Mouse (Mus musculus) liver, postnatal 0 days (tissue): ENCODE data around the gene Olfr318.

Experiments
- CTCF ChIP-seq: sonication (generic); IDR thresholded peaks from 2 replicates; pipeline ENCODE4 v1.5.1; 2016; ENCODE audit warnings: antibody characterized with exemption, low read depth
- EP300 ChIP-seq: IDR thresholded peaks from 2 replicates; pipeline ENCODE4 v1.6.1; 2016; ENCODE audit warnings: antibody characterized with exemption, low read depth, mild to moderate bottlenecking

DNA sequence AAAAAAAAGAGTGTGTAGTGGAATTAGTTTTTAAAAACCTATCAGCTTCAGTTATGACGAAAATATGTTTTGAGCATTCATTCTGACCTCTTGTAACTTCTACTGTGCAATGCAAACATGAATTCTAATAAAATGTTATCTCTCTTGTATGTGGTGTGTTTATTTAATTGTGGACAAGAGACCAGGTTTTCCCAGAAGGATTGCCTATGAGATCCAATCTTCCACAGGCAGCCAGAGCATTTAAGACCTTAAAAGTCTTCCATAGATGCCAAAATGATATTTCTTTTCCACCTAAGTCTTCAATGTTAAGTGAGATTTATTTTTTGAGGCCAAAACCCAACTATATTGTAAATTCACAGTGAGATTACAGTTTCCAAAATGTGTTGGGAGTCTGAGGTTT, 43.0 kb downstream of the Olfr318 start, which contains the start of gene Olfr320:
- no peak for TF ChIP-seq CTCF
- TF ChIP-seq EP300 = no peak
